Mouse (Mus musculus) olfactory bulb, adult 2 months (tissue): ENCODE measurements at regions not wholly inside any gene's neighbourhood (a gene's known extent, or its start where the extent isn't known, plus 50 kb on each side); places are given as distances from the start of the nearest gene placed in this dataset.

Experiments used
- CTCF ChIP-seq: fragments of 200-500 bp; IDR thresholded peaks from 2 replicates; pipeline ENCODE4 v1.5.1; 2012; ENCODE audit warnings: low read depth, mild to moderate bottlenecking, low read length, moderate library complexity; ENCODE audit not compliant: insufficient read depth
- POLR2A ChIP-seq: fragments of 200-500 bp; IDR thresholded peaks from 2 replicates; pipeline ENCODE4 v1.6.1; 2012; ENCODE audit warnings: mild to moderate bottlenecking, low read depth, low read length, moderate library complexity; ENCODE audit not compliant: insufficient read depth

- no peak for TF ChIP-seq POLR2A
- TF ChIP-seq CTCF = no peak
Measured at GRCm38 (mm10) chr14:61862931-61863330, 255.7 kb downstream of the Kcnrg start.
